Mouse (Mus musculus) spleen, embryonic (tissue): ENCODE measurements around the gene Syne4.

Experiments used
- CTCF ChIA-PET: fragments of 350-600 bp; sonication (Branson Sonifier 250); formaldehyde crosslinking; loops from one replicate; lab custom pipeline; 2022; lab: Charles Lee

Syne4 gene

GRCm38 (mm10) chr7:30326427-30326826, 11.8 kb downstream of the Syne4 start:
- CTCF ChIA-PET, result no interaction called here

GRCm38 (mm10) chr7:30327140-30327539, 12.5 kb downstream of the Syne4 start:
- CTCF ChIA-PET, result interaction anchor here (0.6 kb wide), 1 partner anchor 948 kb away, joined by 3 read pairs; no protein-coding TSS in a partner anchor

GRCm38 (mm10) chr7:30328379-30328778, 13.8 kb downstream of the Syne4 start:
- CTCF ChIA-PET, result no interaction called here

- CTCF ChIA-PET, result interaction anchor here (0.6 to 1.0 kb wide), 2 partner anchors 13 to 315 kb away, joined by 5 to 6 read pairs; no protein-coding TSS in a partner anchor
Measured at GRCm38 (mm10) chr7:30331887-30332286, 17.3 kb downstream of the Syne4 start.

GRCm38 (mm10) chr7:30332622-30333259, 18.1 kb downstream of the Syne4 start:
- CTCF ChIA-PET, result interaction anchor here (0.6 to 1.0 kb wide), 4 partner anchors 12 to 499 kb away, joined by 3 to 6 read pairs (median 5); no protein-coding TSS in a partner anchor

GRCm38 (mm10) chr7:30333436-30333835, 18.8 kb downstream of the Syne4 start:
- CTCF ChIA-PET, result interaction anchor here (0.6 kb wide), 1 partner anchor 159 kb away, joined by 3 read pairs; no protein-coding TSS in a partner anchor

- CTCF ChIA-PET, result no interaction called here
Measured at GRCm38 (mm10) chr7:30334563-30334962, 20.0 kb downstream of the Syne4 start.

GRCm38 (mm10) chr7:30335688-30336087, 21.1 kb downstream of the Syne4 start:
- CTCF ChIA-PET, result interaction anchor here (0.6 kb wide), 1 partner anchor 54 kb away, joined by 7 read pairs; no protein-coding TSS in a partner anchor

GRCm38 (mm10) chr7:30336384-30336783, 21.8 kb downstream of the Syne4 start:
- CTCF ChIA-PET, result interaction anchor here (0.6 kb wide), 1 partner anchor 55 kb away, joined by 7 read pairs; no protein-coding TSS in a partner anchor

GRCm38 (mm10) chr7:30339432-30340109, 25.0 kb downstream of the Syne4 start:
- CTCF ChIA-PET, result no interaction called here

GRCm38 (mm10) chr7:30346635-30347379, 32.2 kb downstream of the Syne4 start:
- CTCF ChIA-PET, result interaction anchor here (0.6 kb wide), 1 partner anchor 204 kb away, joined by 4 read pairs; no protein-coding TSS in a partner anchor

- CTCF ChIA-PET, result interaction anchor here (0.7 kb wide), 1 partner anchor 788 kb away, joined by 3 read pairs; no protein-coding TSS in a partner anchor
Measured at GRCm38 (mm10) chr7:30347828-30348227, 33.2 kb downstream of the Syne4 start.

GRCm38 (mm10) chr7:30353279-30353822, 38.7 kb downstream of the Syne4 start:
- CTCF ChIA-PET, result interaction anchor here (0.7 kb wide), 1 partner anchor 83 kb away, joined by 3 read pairs; no protein-coding TSS in a partner anchor

GRCm38 (mm10) chr7:30354059-30354458, 39.5 kb downstream of the Syne4 start:
- CTCF ChIA-PET, result interaction anchor here (0.6 to 0.7 kb wide), 2 partner anchors 72 to 83 kb away, joined by 3 read pairs; no protein-coding TSS in a partner anchor

- CTCF ChIA-PET, result no interaction called here
Measured at GRCm38 (mm10) chr7:30358378-30359186, 44.0 kb downstream of the Syne4 start.

GRCm38 (mm10) chr7:30359276-30359865, 44.8 kb downstream of the Syne4 start:
- CTCF ChIA-PET, result no interaction called here

GRCm38 (mm10) chr7:30360028-30360427, 45.4 kb downstream of the Syne4 start:
- CTCF ChIA-PET, result no interaction called here

GRCm38 (mm10) chr7:30362652-30363343, 48.2 kb downstream of the Syne4 start, which contains the start of gene Lrfn3:
Gene Lrfn3, minus strand, starts transcription at chr7:30362772.
- CTCF ChIA-PET, result no interaction called here

- CTCF ChIA-PET, result no interaction called here
Measured at GRCm38 (mm10) chr7:30363344-30363738, 48.7 kb downstream of the Syne4 start.
